Mouse (Mus musculus): Measurements from ENCODE around the gene Ces2g. TPM values are rescaled to one million over a fixed set of nuclear protein-coding genes. Genes with fewer than 3 reads are reported as not detected.

The Ces2g gene
- total and polyA plus RNA-seq, 2 experiments from 2014 or later, result 0.28 to 0.49 TPM

DNA sequence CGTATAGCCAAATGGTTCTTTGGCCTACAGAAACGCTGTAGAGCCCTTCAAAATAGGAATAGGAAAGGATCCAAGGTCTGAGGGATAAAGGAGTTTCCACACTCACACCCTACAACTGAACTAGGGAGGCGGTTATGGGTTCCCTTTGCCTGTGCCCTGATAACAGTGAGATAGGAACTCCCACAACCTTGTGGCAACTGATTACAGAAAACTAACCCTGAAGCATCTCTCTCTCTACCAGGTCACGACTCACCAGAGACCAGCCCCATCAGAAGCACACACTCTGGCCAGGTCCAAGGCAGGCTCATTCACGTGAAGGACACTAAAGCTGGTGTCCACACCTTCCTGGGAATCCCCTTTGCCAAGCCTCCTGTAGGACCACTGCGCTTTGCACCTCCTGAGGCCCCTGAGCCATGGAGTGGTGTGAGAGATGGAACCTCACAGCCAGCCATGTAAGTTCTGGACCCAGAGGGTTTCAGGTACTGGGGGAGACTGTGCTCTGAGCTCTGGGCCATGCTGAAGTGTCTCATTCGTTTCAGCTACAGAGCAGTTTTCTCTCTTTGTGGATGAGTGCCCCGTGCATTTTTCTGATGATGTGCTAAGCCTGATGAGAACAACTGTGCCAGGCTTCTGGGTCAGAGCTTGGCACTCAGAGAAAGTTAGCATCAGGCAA, 847 bp downstream of the Ces2g start:
- Histone ChIP-seq H3K9me3 (ENCODE audit: low read length) (no peaks in the 10 kb centered on the region), H3K36me3 (ENCODE audit: insufficient read depth, low read length) (no peaks in the 10 kb centered on the region), H3K4me3 (ENCODE audit: low read depth, low read length) (no peak overlapping the region), H3K4me1 (ENCODE audit: insufficient read depth, low read length) (no peaks in the 10 kb centered on the region), H3K27ac (ENCODE audit: low read depth, low read length) (no peak overlapping the region), H3K9ac (replicated peaks; ENCODE audit: low read length, poor library complexity, severe bottlenecking) (no peak overlapping the region), H3K27me3 (ENCODE audit: insufficient read depth, low read length) (no peaks in the 10 kb centered on the region), H3K4me2 (ENCODE audit: low read depth, low read length, poor library complexity, severe bottlenecking) (no peak overlapping the region)
- TF ChIP-seq CTCF (IDR thresholded peaks at IDR 0.05), result no peak
- ATAC-seq (ENCODE audit: low FRiP score), result no peak
- no peak for DNase-seq (ENCODE audit: low spot score)
- WGBS, result 75% methylated on average over 8 of the region's 8 CpGs

DNA sequence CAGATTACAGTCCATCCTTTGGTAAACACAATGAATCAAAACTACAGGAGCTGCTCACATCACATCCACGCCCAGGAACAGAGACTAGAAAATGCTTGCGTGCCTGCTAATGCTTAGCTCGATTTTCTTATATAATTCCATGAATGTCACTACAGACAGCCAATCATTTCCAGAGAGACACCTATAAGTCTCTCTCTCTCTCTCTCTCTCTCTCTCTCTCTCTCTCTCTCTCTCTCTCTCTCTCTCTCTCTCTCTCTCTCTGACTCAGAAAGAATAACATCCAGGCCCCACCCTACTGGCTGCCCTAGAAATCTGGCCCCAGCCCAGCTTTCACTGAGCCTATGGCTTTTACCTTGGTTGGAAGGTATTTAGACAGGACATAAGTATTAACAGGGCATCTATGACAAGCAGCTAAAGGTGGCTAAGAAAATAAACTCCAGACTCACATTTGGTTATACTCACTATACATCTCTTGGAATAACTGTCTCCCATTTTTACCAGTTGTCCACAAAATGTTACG, 1.9 kb downstream of the Ces2g start:
- ATAC-seq (ENCODE audit: low FRiP score), result no peak
- H3K27me3 ChIP-seq (ENCODE audit: insufficient read depth, low read length), result no peaks in the 10 kb centered on the region

DNA sequence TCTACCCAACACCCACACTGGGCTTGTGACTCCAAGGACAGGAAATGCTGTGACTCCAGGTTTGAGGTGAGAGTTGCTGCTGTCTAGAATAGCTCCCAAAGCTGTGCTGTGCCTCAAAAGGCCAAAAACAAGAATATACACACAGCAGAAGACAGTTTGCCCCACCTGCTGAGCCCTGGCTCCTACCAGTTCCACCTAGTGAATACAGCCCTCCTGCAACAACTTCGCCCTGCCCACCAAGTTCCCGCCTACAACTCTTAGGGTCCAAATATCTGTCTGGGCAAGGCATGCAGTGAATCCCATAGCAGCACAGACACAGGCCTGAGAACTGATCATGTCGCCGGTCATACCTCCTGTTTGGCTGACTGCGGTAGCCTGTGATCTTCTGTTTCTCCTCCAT, 22.6 kb downstream of the Ces2g start:
- Histone ChIP-seq H3K4me1 (ENCODE audit: insufficient read depth, low read length) (no peaks in the 10 kb centered on the region), H3K9me3 (ENCODE audit: low read length) (no peaks in the 10 kb centered on the region; the same call in 1 of the 2 replicates), H3K27ac (ENCODE audit: low read depth, low read length) (no peak overlapping the region), H3K4me3 (ENCODE audit: low read depth, low read length) (no peak overlapping the region), H3K9ac (replicated peaks; ENCODE audit: low read length, poor library complexity, severe bottlenecking) (no peak overlapping the region), H3K27me3 (ENCODE audit: insufficient read depth, low read length) (no peaks in the 10 kb centered on the region), H3K4me2 (ENCODE audit: low read depth, low read length, poor library complexity, severe bottlenecking) (no peak overlapping the region), H3K36me3 (ENCODE audit: insufficient read depth, low read length) (no peaks in the 10 kb centered on the region)
- no peak for DNase-seq (ENCODE audit: low spot score)
- no peak for TF ChIP-seq CTCF (IDR thresholded peaks at IDR 0.05)
- no peak for ATAC-seq (ENCODE audit: low FRiP score)
- 90% methylated on average over 5 of the region's 5 CpGs for WGBS

More for the DNA sequence above, 1.9 kb downstream of the Ces2g start:
- Histone ChIP-seq H3K4me1 (ENCODE audit: insufficient read depth, low read length) (no peaks in the 10 kb centered on the region), H3K9ac (replicated peaks; ENCODE audit: low read length, poor library complexity, severe bottlenecking) (no peak overlapping the region), H3K9me3 (ENCODE audit: low read length) (no peaks in the 10 kb centered on the region), H3K36me3 (ENCODE audit: insufficient read depth, low read length) (no peaks in the 10 kb centered on the region), H3K27ac (ENCODE audit: low read depth, low read length) (no peak overlapping the region), H3K4me3 (ENCODE audit: low read depth, low read length) (no peak overlapping the region), H3K4me2 (ENCODE audit: low read depth, low read length, poor library complexity, severe bottlenecking) (no peak overlapping the region)
- 88% methylated on average over 4 of the region's 4 CpGs for WGBS
- TF ChIP-seq CTCF (IDR thresholded peaks at IDR 0.05), result no peak
- no peak for DNase-seq (ENCODE audit: low spot score)

DNA sequence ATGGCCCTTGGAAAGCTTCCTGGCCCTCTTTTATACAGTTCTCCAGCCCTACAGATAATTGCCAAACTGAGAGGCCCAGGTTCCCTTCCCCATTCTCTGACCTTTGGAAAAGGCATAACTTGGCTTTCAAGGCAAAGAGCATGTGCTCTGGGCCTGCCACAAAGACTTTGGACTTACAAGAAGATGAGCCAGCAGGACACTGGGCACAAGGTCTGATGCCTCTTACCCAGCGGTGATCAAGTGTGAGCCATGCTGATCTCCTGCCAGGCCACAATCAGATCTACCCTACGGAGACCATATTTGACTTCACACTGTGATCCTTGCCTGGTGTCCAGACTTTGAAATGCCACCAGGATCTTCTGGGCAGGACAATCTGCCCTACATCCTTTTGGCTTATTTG, 23.4 kb downstream of the Ces2g start:
- Histone ChIP-seq H3K9me3 (ENCODE audit: low read length) (no peaks in the 10 kb centered on the region; the same call in 1 of the 2 replicates), H3K4me2 (ENCODE audit: low read depth, low read length, poor library complexity, severe bottlenecking) (no peak overlapping the region), H3K4me1 (ENCODE audit: insufficient read depth, low read length) (no peaks in the 10 kb centered on the region), H3K9ac (replicated peaks; ENCODE audit: low read length, poor library complexity, severe bottlenecking) (no peak overlapping the region), H3K4me3 (ENCODE audit: low read depth, low read length) (no peak overlapping the region), H3K36me3 (ENCODE audit: insufficient read depth, low read length) (no peaks in the 10 kb centered on the region), H3K27ac (ENCODE audit: low read depth, low read length) (no peak overlapping the region), H3K27me3 (ENCODE audit: insufficient read depth, low read length) (no peaks in the 10 kb centered on the region)
- 93% methylated on average over 2 of the region's 2 CpGs for WGBS
- DNase-seq (ENCODE audit: low spot score), result no peak
- no peak for ATAC-seq (ENCODE audit: low FRiP score)
- TF ChIP-seq CTCF (IDR thresholded peaks at IDR 0.05), result no peak

DNA sequence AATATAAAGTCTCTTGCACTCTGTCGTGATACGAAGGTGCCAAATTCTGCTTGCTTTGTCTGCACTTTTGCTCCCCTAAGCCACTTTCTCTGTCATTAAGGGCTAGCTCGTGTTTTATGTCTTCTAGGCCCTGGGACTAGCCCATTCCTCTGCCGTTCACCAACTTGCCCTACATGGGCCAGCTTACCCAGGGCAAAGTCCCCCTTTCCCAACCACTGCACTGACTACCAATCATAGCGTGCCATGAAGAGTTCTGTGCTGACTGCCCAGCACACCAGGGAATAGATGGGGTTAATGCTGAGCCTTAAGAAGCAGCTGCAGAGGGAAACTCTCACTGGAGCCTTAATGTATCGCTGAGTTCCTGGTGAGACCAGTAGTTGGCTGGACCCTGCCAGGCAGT, 36.7 kb downstream of the Ces2g start:
- 82% methylated on average over 6 of the region's 6 CpGs for WGBS
- no peak for ATAC-seq (ENCODE audit: low FRiP score)
- TF ChIP-seq CTCF (IDR thresholded peaks at IDR 0.05), result no peak
- Histone ChIP-seq H3K27me3 (ENCODE audit: insufficient read depth, low read length) (no peaks in the 10 kb centered on the region), H3K4me3 (ENCODE audit: low read depth, low read length) (no peak overlapping the region), H3K27ac (ENCODE audit: low read depth, low read length) (no peak overlapping the region), H3K4me1 (ENCODE audit: insufficient read depth, low read length) (no peaks in the 10 kb centered on the region), H3K9me3 (ENCODE audit: low read length) (no peaks in the 10 kb centered on the region), H3K36me3 (ENCODE audit: insufficient read depth, low read length) (no peaks in the 10 kb centered on the region), H3K9ac (replicated peaks; ENCODE audit: low read length, poor library complexity, severe bottlenecking) (no peak overlapping the region), H3K4me2 (ENCODE audit: low read depth, low read length, poor library complexity, severe bottlenecking) (no peak overlapping the region)
- DNase-seq (ENCODE audit: low spot score), result no peak

DNA sequence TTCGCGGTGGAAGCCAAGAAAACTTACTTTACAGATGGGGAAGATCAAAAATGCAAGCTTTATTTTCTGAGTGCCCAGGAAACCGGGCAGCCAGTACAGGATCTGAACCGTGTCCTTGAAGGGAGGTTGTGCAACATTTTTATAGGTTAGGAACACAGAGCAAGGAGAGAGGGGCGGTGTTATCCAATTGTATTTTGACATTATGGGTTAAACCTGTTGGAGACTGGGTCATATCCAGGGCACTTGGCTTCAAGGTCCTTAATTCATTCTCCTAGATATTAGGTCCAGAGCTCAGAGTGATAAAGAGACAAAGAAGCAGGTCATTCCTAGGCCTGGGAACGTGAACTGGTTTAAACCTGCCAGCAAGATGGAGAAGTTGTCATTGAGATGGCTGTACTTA, 37.7 kb downstream of the Ces2g start:
- Histone ChIP-seq H3K27ac (ENCODE audit: low read depth, low read length) (no peak overlapping the region), H3K9ac (replicated peaks; ENCODE audit: low read length, poor library complexity, severe bottlenecking) (no peak overlapping the region), H3K27me3 (ENCODE audit: insufficient read depth, low read length) (no peaks in the 10 kb centered on the region), H3K9me3 (ENCODE audit: low read length) (no peaks in the 10 kb centered on the region), H3K4me1 (ENCODE audit: insufficient read depth, low read length) (no peaks in the 10 kb centered on the region), H3K4me3 (ENCODE audit: low read depth, low read length) (no peak overlapping the region), H3K36me3 (ENCODE audit: insufficient read depth, low read length) (no peaks in the 10 kb centered on the region), H3K4me2 (ENCODE audit: low read depth, low read length, poor library complexity, severe bottlenecking) (no peak overlapping the region)
- ATAC-seq (ENCODE audit: low FRiP score) (no peak), DNase-seq (ENCODE audit: low spot score) (no peak)
- no peak for TF ChIP-seq CTCF (IDR thresholded peaks at IDR 0.05)
- 87% methylated on average over 6 of the region's 6 CpGs for WGBS
